Mouse (Mus musculus) midbrain, embryonic 10.5 days (tissue): ENCODE data around the gene Myocos. TPM values are rescaled to one million over a fixed set of nuclear protein-coding genes. Genes with fewer than 3 reads are reported as not detected.
A peak's percentile ranks its signal among the peaks of the same experiment; 100 is the strongest.

ENCODE experiments used
- DNase-seq: peaks from one replicate; pipeline ENCODE4 v3.0.0-alpha.2; 2017; ENCODE audit warnings: low spot score
- H3K27ac ChIP-seq: fragments of 300-500 bp; sonication (generic); replicated peaks from 2 replicates; pipeline ENCODE4 v1.5.1; 2016; ENCODE audit warnings: mild to moderate bottlenecking
- H3K27me3 ChIP-seq: fragments of 300-500 bp; sonication (generic); 2 replicates; pipeline ENCODE4 v1.6.1; 2016; ENCODE audit warnings: low read depth, mild to moderate bottlenecking; ENCODE audit not compliant: poor library complexity, severe bottlenecking
- H3K36me3 ChIP-seq: fragments of 300-500 bp; sonication (generic); 2 replicates; pipeline ENCODE4 v1.6.1; 2016; ENCODE audit warnings: mild to moderate bottlenecking, moderate library complexity
- H3K4me1 ChIP-seq: fragments of 300-500 bp; sonication (generic); 2 replicates; pipeline ENCODE4 v1.6.1; 2016
- H3K4me3 ChIP-seq: fragments of 300-500 bp; sonication (generic); 2 replicates; pipeline ENCODE4 v1.5.1; 2016; ENCODE audit warnings: mild to moderate bottlenecking, moderate library complexity
- H3K9me3 ChIP-seq: fragments of 300-500 bp; sonication (generic); replicated peaks from 2 replicates; pipeline ENCODE4 v1.6.1; 2016; ENCODE audit warnings: mild to moderate bottlenecking
- WGBS: fragments of 180-500 bp; shearing (Covaris S2); methylation state at CpG from one replicate; pipeline ENCODE4 v1.1.7; 2016; 5-methylcytosine and 5-hydroxymethylcytosine counted together
- polyA plus RNA-seq: library from polyadenylated mRNA; unstranded; fragments of >200 nt; fragmentation: Nextera tagmentation; extraction: Ambion mirVana; gene quantifications from 2 replicates; pipeline ENCODE4 v1.2.1, GENCODE M21; 2016

Gene Myocos
- polyA plus RNA-seq = not detected in 2 replicates

GRCm38 (mm10) chr1:162658119-162658518 is at the start of gene Myocos:
Myocos (minus strand) TSS chr1:162658219.
- Histone ChIP-seq H3K36me3 (no peaks in the 10 kb centered on the region), H3K4me1 (no peaks in the 10 kb centered on the region), H3K9me3 (no peaks in the 10 kb centered on the region), H3K27ac (no peak within 1 kb of the TSS), H3K27me3 (no peaks in the 10 kb centered on the region), H3K4me3 (no peak within 1 kb of the TSS)
- 87% methylated on average over 7 of the region's 7 CpGs for WGBS
- no peak for DNase-seq

GRCm38 (mm10) chr1:162700389-162701066 is 42.5 kb upstream of the Myocos start:
- Histone ChIP-seq H3K36me3 (peaks cover 100% of the 10 kb centered on the region), H3K9me3 (no peaks in the 10 kb centered on the region)
- WGBS = 88% methylated on average over 8 of the region's 8 CpGs

GRCm38 (mm10) chr1:162697866-162698265 is 39.8 kb upstream of the Myocos start:
- Histone ChIP-seq H3K36me3 (peaks cover 100% of the 10 kb centered on the region), H3K27ac (no peak overlapping the region), H3K9me3 (no peaks in the 10 kb centered on the region), H3K4me3 (no peak overlapping the region), H3K4me1 (no peaks in the 10 kb centered on the region), H3K27me3 (no peaks in the 10 kb centered on the region)
- DNase-seq = no peak
- WGBS = 94% methylated on average over 6 of the region's 6 CpGs

More at GRCm38 (mm10) chr1:162700389-162701066, 42.5 kb upstream of the Myocos start:
- Histone ChIP-seq H3K27ac (no peak overlapping the region), H3K4me3 (no peak overlapping the region), H3K4me1 (no peaks in the 10 kb centered on the region), H3K27me3 (no peaks in the 10 kb centered on the region)
- no peak for DNase-seq

- DNase-seq = no peak
- no peak overlapping the region for H3K27ac ChIP-seq
- WGBS = 90% methylated on average over 2 of the region's 2 CpGs
- H3K9me3 ChIP-seq = no peaks in the 10 kb centered on the region
- no peaks in the 10 kb centered on the region for H3K4me1 ChIP-seq
- no peaks in the 10 kb centered on the region for H3K27me3 ChIP-seq
- peaks cover 100% of the 10 kb centered on the region for H3K36me3 ChIP-seq
- no peak overlapping the region for H3K4me3 ChIP-seq
Observed at GRCm38 (mm10) chr1:162693721-162694120, 35.7 kb upstream of the Myocos start.

GRCm38 (mm10) chr1:162665486-162666174 is 7.6 kb upstream of the Myocos start:
- Histone ChIP-seq H3K4me1 (peaks cover 14% of the 10 kb centered on the region), H3K27me3 (no peaks in the 10 kb centered on the region), H3K4me3 (peak overlapping the region; percentile 51), H3K9me3 (no peaks in the 10 kb centered on the region), H3K36me3 (peaks cover 12% of the 10 kb centered on the region), H3K27ac (peak overlapping the region; percentile 68)
- 4% methylated on average over 11 of the region's 11 CpGs for WGBS
- peak; percentile 72 for DNase-seq

GRCm38 (mm10) chr1:162664826-162665475 is 6.9 kb upstream of the Myocos start:
- peaks cover 14% of the 10 kb centered on the region for H3K4me1 ChIP-seq
- H3K4me3 ChIP-seq = peak overlapping the region; percentile 51
- 20% methylated on average over 10 of the region's 10 CpGs for WGBS
- no peaks in the 10 kb centered on the region for H3K9me3 ChIP-seq
- H3K27me3 ChIP-seq = no peaks in the 10 kb centered on the region
- peaks cover 5% of the 10 kb centered on the region for H3K36me3 ChIP-seq
- H3K27ac ChIP-seq = peak overlapping the region; percentile 68
- DNase-seq = peak; percentile 81

- Histone ChIP-seq H3K4me3 (no peak overlapping the region), H3K36me3 (no peaks in the 10 kb centered on the region), H3K4me1 (peaks cover 7% of the 10 kb centered on the region), H3K27me3 (no peaks in the 10 kb centered on the region), H3K27ac (no peak overlapping the region), H3K9me3 (no peaks in the 10 kb centered on the region)
- 92% methylated on average over 11 of the region's 11 CpGs for WGBS
- DNase-seq = no peak
Observed at GRCm38 (mm10) chr1:162660276-162660860, 2.3 kb upstream of the Myocos start.

GRCm38 (mm10) chr1:162648416-162648815 is 9.6 kb downstream of the Myocos start:
- Histone ChIP-seq H3K9me3 (no peaks in the 10 kb centered on the region), H3K27ac (no peak overlapping the region), H3K4me3 (no peak overlapping the region), H3K27me3 (no peaks in the 10 kb centered on the region), H3K4me1 (0 out of 2 replicates have a peak, but pooled peaks cover 5% of the 10 kb centered on the region), H3K36me3 (no peaks in the 10 kb centered on the region)
- DNase-seq = no peak
- WGBS = 93% methylated on average over 14 of the region's 14 CpGs

GRCm38 (mm10) chr1:162646083-162646686 is 11.8 kb downstream of the Myocos start:
- Histone ChIP-seq H3K27ac (no peak overlapping the region), H3K4me1 (0 out of 2 replicates have a peak, but pooled peaks cover 5% of the 10 kb centered on the region), H3K27me3 (no peaks in the 10 kb centered on the region), H3K36me3 (no peaks in the 10 kb centered on the region), H3K4me3 (no peak overlapping the region), H3K9me3 (no peaks in the 10 kb centered on the region)
- no peak for DNase-seq
- 83% methylated on average over 10 of the region's 10 CpGs for WGBS

GRCm38 (mm10) chr1:162643752-162644151 is 14.3 kb downstream of the Myocos start:
- whole genome bisulfite sequencing = 42% methylated on average over 4 of the region's 4 CpGs

GRCm38 (mm10) chr1:162642591-162642990 is 15.4 kb downstream of the Myocos start:
- Histone ChIP-seq H3K27ac (no peak overlapping the region), H3K4me1 (0 out of 2 replicates have a peak, but pooled peaks cover 5% of the 10 kb centered on the region), H3K27me3 (no peaks in the 10 kb centered on the region), H3K4me3 (no peak overlapping the region), H3K36me3 (no peaks in the 10 kb centered on the region), H3K9me3 (no peaks in the 10 kb centered on the region)
- no peak for DNase-seq
- WGBS = 72% methylated on average over 3 of the region's 3 CpGs

More at GRCm38 (mm10) chr1:162643752-162644151, 14.3 kb downstream of the Myocos start:
- Histone ChIP-seq H3K36me3 (no peaks in the 10 kb centered on the region), H3K27me3 (no peaks in the 10 kb centered on the region), H3K4me3 (no peak overlapping the region), H3K9me3 (no peaks in the 10 kb centered on the region), H3K4me1 (0 out of 2 replicates have a peak, but pooled peaks cover 5% of the 10 kb centered on the region), H3K27ac (no peak overlapping the region)
- no peak for DNase-seq

- Histone ChIP-seq H3K4me1 (0 out of 2 replicates have a peak, but pooled peaks cover 4% of the 10 kb centered on the region), H3K27ac (no peak overlapping the region), H3K4me3 (no peak overlapping the region), H3K27me3 (no peaks in the 10 kb centered on the region), H3K9me3 (no peaks in the 10 kb centered on the region), H3K36me3 (no peaks in the 10 kb centered on the region)
- no peak for DNase-seq
- 93% methylated on average over 1 of the region's 1 CpGs for WGBS
Observed at GRCm38 (mm10) chr1:162639861-162640260, 18.2 kb downstream of the Myocos start.
